Comparison of ENCODE assay signal across 19 mouse cellular contexts in genomic region chr5:134913753-134914152, GRCm38 (mm10). TPM values are rescaled to one million over a fixed set of nuclear protein-coding genes. Genes with fewer than 3 reads are reported as not detected.
DNase-seq lines count a peak whose midpoint lies in the region; ATAC-seq and TF ChIP-seq lines count a peak whose summit lies in the region.
"Had no signal": no experiment of that assay in that cellular context is flagged by ENCODE, and none has a peak within 500 bp of the region (broad histone marks: within the 10 kb centered on the region; RNA-seq: fewer than 3 reads in every experiment).

No protein-coding gene starts in this region.

- H3K9ac ChIP-seq in forebrain, embryonic 13.5 days = no peak overlapping the region
- no peak overlapping the region for H3K9ac ChIP-seq in stomach, embryonic 14.5 days (replicated peaks; ENCODE audit: low read depth, low read length)
- no peak overlapping the region for H3K9ac ChIP-seq in stomach, postnatal 0 days (ENCODE audit: low read length)
- peak overlapping the region; percentile 84 for H3K9ac ChIP-seq in liver, embryonic 15.5 days
- no peak overlapping the region for H3K9ac ChIP-seq in stomach, embryonic 15.5 days
- H3K9ac ChIP-seq: hindbrain, embryonic 12.5 days; neural tube, embryonic 15.5 days had no signal

- 0 out of 2 replicates have a peak overlapping the region, but pooled peaks have one; percentile 12 for H3K27ac ChIP-seq in forebrain, embryonic 10.5 days
- no peak overlapping the region for H3K27ac ChIP-seq in forebrain, embryonic 13.5 days
- H3K27ac ChIP-seq in stomach, embryonic 14.5 days (ENCODE audit: low read length) = no peak overlapping the region
- H3K27ac ChIP-seq in stomach, postnatal 0 days (replicated peaks) = no peak overlapping the region
- peak overlapping the region; percentile 98 for H3K27ac ChIP-seq in liver, embryonic 15.5 days (replicated peaks)
- no peak overlapping the region for H3K27ac ChIP-seq in stomach, embryonic 15.5 days
- H3K27ac ChIP-seq: heart, adult 2 months; hindbrain, embryonic 12.5 days; layer of hippocampus, adult 2 months; macrophage; neural tube, embryonic 15.5 days had no signal

- no peaks in the 10 kb centered on the region for H3K36me3 ChIP-seq in forebrain, embryonic 10.5 days (replicated peaks)
- H3K36me3 ChIP-seq in forebrain, embryonic 13.5 days (ENCODE audit: poor library complexity, severe bottlenecking) = no peaks in the 10 kb centered on the region
- H3K36me3 ChIP-seq in stomach, embryonic 14.5 days (ENCODE audit: control insufficient read depth, insufficient read depth, low read length) = no peaks in the 10 kb centered on the region
- H3K36me3 ChIP-seq in stomach, postnatal 0 days (ENCODE audit: control insufficient read depth, insufficient read depth, low read length) = no peaks in the 10 kb centered on the region
- H3K36me3 ChIP-seq in liver, embryonic 15.5 days (replicated peaks) = peaks cover 13% of the 10 kb centered on the region
- no peaks in the 10 kb centered on the region for H3K36me3 ChIP-seq in stomach, embryonic 15.5 days
- H3K36me3 ChIP-seq: hindbrain, embryonic 12.5 days; neural tube, embryonic 15.5 days had no signal

- TF ChIP-seq CTCF in stomach, postnatal 0 days (IDR thresholded peaks at IDR 0.05; ENCODE audit: low read depth) = no peak

- no peak overlapping the region for H3K4me2 ChIP-seq in forebrain, embryonic 13.5 days
- no peak overlapping the region for H3K4me2 ChIP-seq in stomach, embryonic 14.5 days (replicated peaks; ENCODE audit: low read depth, low read length)
- no peak overlapping the region for H3K4me2 ChIP-seq in stomach, postnatal 0 days (replicated peaks; ENCODE audit: low read depth)
- peak overlapping the region; percentile 79 for H3K4me2 ChIP-seq in liver, embryonic 15.5 days
- H3K4me2 ChIP-seq in stomach, embryonic 15.5 days = no peak overlapping the region
- H3K4me2 ChIP-seq: hindbrain, embryonic 12.5 days; neural tube, embryonic 15.5 days had no signal

- H3K9me3 ChIP-seq in forebrain, embryonic 10.5 days = peaks cover 5% of the 10 kb centered on the region; the same call in 1 of the 2 replicates
- H3K9me3 ChIP-seq in forebrain, embryonic 13.5 days (replicated peaks) = no peaks in the 10 kb centered on the region
- H3K9me3 ChIP-seq in stomach, embryonic 14.5 days (ENCODE audit: control insufficient read depth, low read depth, low read length) = no peaks in the 10 kb centered on the region
- H3K9me3 ChIP-seq in stomach, postnatal 0 days (ENCODE audit: control insufficient read depth, low read length) = no peaks in the 10 kb centered on the region
- H3K9me3 ChIP-seq in liver, embryonic 15.5 days (replicated peaks) = no peaks in the 10 kb centered on the region
- no peaks in the 10 kb centered on the region for H3K9me3 ChIP-seq in stomach, embryonic 15.5 days
- H3K9me3 ChIP-seq: neural tube, embryonic 15.5 days had no signal

- ATAC-seq in forebrain, embryonic 13.5 days = no peak
- peak; percentile 65; the same call in 1 of the 2 replicates for ATAC-seq in stomach, embryonic 14.5 days (ENCODE audit: insufficient number of reproducible peaks, insufficient read depth, low FRiP score, low read depth)
- ATAC-seq in stomach, postnatal 0 days (ENCODE audit: low FRiP score, low TSS enrichment) = no peak
- ATAC-seq in liver, embryonic 15.5 days (ENCODE audit: insufficient read depth) = peak; percentile 85
- ATAC-seq in stomach, embryonic 15.5 days (ENCODE audit: insufficient read depth, low FRiP score, low read depth) = peak; percentile 88

- no peaks in the 10 kb centered on the region for H3K4me1 ChIP-seq in forebrain, embryonic 10.5 days
- H3K4me1 ChIP-seq in forebrain, embryonic 13.5 days = no peaks in the 10 kb centered on the region
- H3K4me1 ChIP-seq in stomach, embryonic 14.5 days (ENCODE audit: control insufficient read depth, insufficient read depth, low read length) = no peaks in the 10 kb centered on the region
- no peaks in the 10 kb centered on the region for H3K4me1 ChIP-seq in stomach, postnatal 0 days (replicated peaks; ENCODE audit: control insufficient read depth, insufficient read depth)
- peaks cover 61% of the 10 kb centered on the region for H3K4me1 ChIP-seq in liver, embryonic 15.5 days (replicated peaks)
- no peaks in the 10 kb centered on the region for H3K4me1 ChIP-seq in stomach, embryonic 15.5 days
- H3K4me1 ChIP-seq: hindbrain, embryonic 12.5 days; neural tube, embryonic 15.5 days had no signal

- no peak for DNase-seq in forebrain, embryonic 10.5 days (ENCODE audit: extremely low spot score, low spot score)
- DNase-seq in stomach, postnatal 0 days (ENCODE audit: low spot score) = no peak
- no peak for DNase-seq in urinary bladder, adult 18-20 months (ENCODE audit: low spot score in 2 of 2)
- no peak for DNase-seq in cerebellum, postnatal 4 days (ENCODE audit: low spot score in 2 of 2)
- DNase-seq: adrenal gland, postnatal 14 days; cerebellum, adult 11 months; heart, adult 2 months; kidney, adult 2 months had no signal

- 83% methylated on average over 4 of the region's 4 CpGs for WGBS in forebrain, embryonic 10.5 days
- whole genome bisulfite sequencing in forebrain, embryonic 13.5 days = 95% methylated on average over 4 of the region's 4 CpGs
- WGBS in stomach, embryonic 14.5 days = 74% methylated on average over 4 of the region's 4 CpGs
- WGBS in stomach, postnatal 0 days = 77% methylated on average over 4 of the region's 4 CpGs
- WGBS in liver, embryonic 15.5 days (ENCODE audit: insufficient replicate concordance) = 28% methylated on average over 4 of the region's 4 CpGs
- 72% methylated on average over 4 of the region's 4 CpGs for WGBS in stomach, embryonic 15.5 days

- no peak for TF ChIP-seq EP300 in stomach, postnatal 0 days (optimal IDR thresholded peaks at IDR 0.05)

- H3K4me3 ChIP-seq in forebrain, embryonic 10.5 days = no peak overlapping the region
- H3K4me3 ChIP-seq in forebrain, embryonic 13.5 days = no peak overlapping the region
- H3K4me3 ChIP-seq in stomach, embryonic 14.5 days (ENCODE audit: low read depth, low read length) = no peak overlapping the region
- H3K4me3 ChIP-seq in stomach, postnatal 0 days (ENCODE audit: low read depth, low read length) = no peak overlapping the region
- peak overlapping the region; percentile 76 for H3K4me3 ChIP-seq in liver, embryonic 15.5 days (replicated peaks)
- 0 out of 2 replicates have a peak overlapping the region, but pooled peaks have one; percentile 5 for H3K4me3 ChIP-seq in stomach, embryonic 15.5 days (replicated peaks)
- H3K4me3 ChIP-seq: heart, adult 2 months; hindbrain, embryonic 12.5 days; layer of hippocampus, adult 2 months; neural tube, embryonic 15.5 days had no signal

- no peaks in the 10 kb centered on the region for H3K27me3 ChIP-seq in forebrain, embryonic 10.5 days (ENCODE audit: poor library complexity, severe bottlenecking)
- peaks cover 3% of the 10 kb centered on the region; the same call in 1 of the 2 replicates for H3K27me3 ChIP-seq in forebrain, embryonic 13.5 days
- H3K27me3 ChIP-seq in stomach, embryonic 14.5 days (ENCODE audit: control insufficient read depth, insufficient read depth, low read length) = no peaks in the 10 kb centered on the region
- no peaks in the 10 kb centered on the region for H3K27me3 ChIP-seq in stomach, postnatal 0 days (ENCODE audit: control insufficient read depth, insufficient read depth, low read length)
- no peaks in the 10 kb centered on the region for H3K27me3 ChIP-seq in liver, embryonic 15.5 days
- H3K27me3 ChIP-seq in stomach, embryonic 15.5 days (replicated peaks) = no peaks in the 10 kb centered on the region
- H3K27me3 ChIP-seq: hindbrain, embryonic 12.5 days; neural tube, embryonic 15.5 days had no signal

RNA-seq across cellular contexts. Expression of gene Cldn13, which starts 1.6 kb away (rescaled TPM):
- polyA plus RNA-seq in forebrain, embryonic 10.5 days (2016; fragmentation: Nextera tagmentation; extraction: Ambion mirVana) = 2.0 and 4.9 TPM in 2 replicates
- polyA plus RNA-seq in forebrain, embryonic 13.5 days (2015; fragmentation: Nextera tagmentation; extraction: Ambion mirVana) = 0.72 TPM in 1 of 2 replicates, not detected in the other
- polyA plus RNA-seq in stomach, embryonic 14.5 days (2014; fragmentation: Nextera tagmentation; extraction: Ambion mirVana) = 1.0 TPM in 1 of 2 replicates, not detected in the other
- 0.24 and 0.29 TPM in 2 replicates for polyA plus RNA-seq in stomach, postnatal 0 days (2015; fragmentation: Nextera tagmentation; extraction: Ambion mirVana)
- 278 and 316 TPM in 2 replicates for polyA plus RNA-seq in liver, embryonic 15.5 days (2015; fragmentation: Nextera tagmentation; extraction: Ambion mirVana)
- polyA plus RNA-seq in stomach, embryonic 15.5 days (2015; fragmentation: Nextera tagmentation; extraction: Ambion mirVana) = 7.9 and 22.3 TPM in 2 replicates
- polyA plus RNA-seq: kidney, adult 2 months; macrophage; midbrain, postnatal 0 days; neural tube, embryonic 15.5 days had no signal

RNA-seq across cellular contexts. Expression of gene Tmem270, which starts 7.2 kb away (rescaled TPM):
- not detected in 2 replicates for polyA plus RNA-seq in forebrain, embryonic 10.5 days (2016; fragmentation: Nextera tagmentation; extraction: Ambion mirVana)
- not detected in 2 replicates for polyA plus RNA-seq in forebrain, embryonic 13.5 days (2015; fragmentation: Nextera tagmentation; extraction: Ambion mirVana)
- polyA plus RNA-seq in stomach, embryonic 14.5 days (2014; fragmentation: Nextera tagmentation; extraction: Ambion mirVana) = not detected in 2 replicates
- not detected in 2 replicates for polyA plus RNA-seq in stomach, postnatal 0 days (2015; fragmentation: Nextera tagmentation; extraction: Ambion mirVana)
- polyA plus RNA-seq in liver, embryonic 15.5 days (2015; fragmentation: Nextera tagmentation; extraction: Ambion mirVana) = 0.13 TPM in 1 of 2 replicates, not detected in the other
- polyA plus RNA-seq in stomach, embryonic 15.5 days (2015; fragmentation: Nextera tagmentation; extraction: Ambion mirVana) = not detected in 2 replicates
- polyA plus RNA-seq: forebrain, embryonic 11.5 days; heart, adult 2 months; hindbrain, embryonic 12.5 days; limb, embryonic 11.5 days; macrophage; neural tube, embryonic 15.5 days had no signal

RNA-seq across cellular contexts. Expression of gene Mettl27, which starts 18.4 kb away (rescaled TPM):
- polyA plus RNA-seq in forebrain, embryonic 10.5 days (2016; fragmentation: Nextera tagmentation; extraction: Ambion mirVana) = 10.3 and 11.8 TPM in 2 replicates
- polyA plus RNA-seq in forebrain, embryonic 13.5 days (2015; fragmentation: Nextera tagmentation; extraction: Ambion mirVana) = 7.5 and 8.2 TPM in 2 replicates
- polyA plus RNA-seq in stomach, embryonic 14.5 days (2014; fragmentation: Nextera tagmentation; extraction: Ambion mirVana) = 22.1 and 26.3 TPM in 2 replicates
- 9.4 and 10.2 TPM in 2 replicates for polyA plus RNA-seq in stomach, postnatal 0 days (2015; fragmentation: Nextera tagmentation; extraction: Ambion mirVana)
- polyA plus RNA-seq in liver, embryonic 15.5 days (2015; fragmentation: Nextera tagmentation; extraction: Ambion mirVana) = 17.2 and 21.3 TPM in 2 replicates
- 20.9 and 21.0 TPM in 2 replicates for polyA plus RNA-seq in stomach, embryonic 15.5 days (2015; fragmentation: Nextera tagmentation; extraction: Ambion mirVana)

RNA-seq across cellular contexts. Expression of gene Cldn4, which starts 33.0 kb away (rescaled TPM):
- 6.2 and 6.3 TPM in 2 replicates for polyA plus RNA-seq in forebrain, embryonic 10.5 days (2016; fragmentation: Nextera tagmentation; extraction: Ambion mirVana)
- not detected in 2 replicates for polyA plus RNA-seq in forebrain, embryonic 13.5 days (2015; fragmentation: Nextera tagmentation; extraction: Ambion mirVana)
- 91.5 and 93.9 TPM in 2 replicates for polyA plus RNA-seq in stomach, embryonic 14.5 days (2014; fragmentation: Nextera tagmentation; extraction: Ambion mirVana)
- polyA plus RNA-seq in stomach, postnatal 0 days (2015; fragmentation: Nextera tagmentation; extraction: Ambion mirVana) = 43.8 and 51.6 TPM in 2 replicates
- polyA plus RNA-seq in liver, embryonic 15.5 days (2015; fragmentation: Nextera tagmentation; extraction: Ambion mirVana) = 0.18 and 0.38 TPM in 2 replicates
- polyA plus RNA-seq in stomach, embryonic 15.5 days (2015; fragmentation: Nextera tagmentation; extraction: Ambion mirVana) = 54.5 and 58.6 TPM in 2 replicates
- polyA plus RNA-seq: macrophage; midbrain, postnatal 0 days had no signal

Comparison
In these comparisons a context has a peak if more than half of its experiments do, and no peak if none do; other contexts are left out.
1. H3K27ac ChIP-seq: peak in forebrain, embryonic 10.5 days (single experiment) and liver, embryonic 15.5 days (single experiment); none in forebrain, embryonic 13.5 days (single experiment), stomach, embryonic 14.5 days (single experiment), stomach, postnatal 0 days (single experiment) and stomach, embryonic 15.5 days (single experiment).
2. H3K4me3 ChIP-seq: peak in liver, embryonic 15.5 days (single experiment) and stomach, embryonic 15.5 days (single experiment); none in forebrain, embryonic 10.5 days (single experiment), forebrain, embryonic 13.5 days (single experiment), stomach, embryonic 14.5 days (single experiment) and stomach, postnatal 0 days (single experiment).
3. ATAC-seq: peak in stomach, embryonic 14.5 days (single experiment), liver, embryonic 15.5 days (single experiment) and stomach, embryonic 15.5 days (single experiment); none in forebrain, embryonic 13.5 days (single experiment) and stomach, postnatal 0 days (single experiment).
4. RNA of gene Cldn13, which starts 1.6 kb away (polyA plus RNA-seq): 278 to 316 TPM in liver, embryonic 15.5 days; 7.9 to 22.3 TPM in stomach, embryonic 15.5 days, 2.0 to 4.9 TPM in forebrain, embryonic 10.5 days, 1.0 TPM in stomach, embryonic 14.5 days, 0.24 to 0.29 TPM in stomach, postnatal 0 days and 0.72 TPM in forebrain, embryonic 13.5 days; every median in the first group is over 10 times any median in the second.